Mouse (Mus musculus) cortical plate, adult 2 months (tissue): ENCODE data around the gene Ndufs7.

Experiments used
- CTCF ChIP-seq: fragments of 200-500 bp; IDR thresholded peaks from 2 replicates; pipeline ENCODE4 v1.5.1; 2011; ENCODE audit warnings: mild to moderate bottlenecking, control low read depth, low read length; ENCODE audit not compliant: insufficient read depth; ENCODE audit errors: extremely low read depth
- POLR2A ChIP-seq: fragments of 200-500 bp; IDR thresholded peaks from 2 replicates; pipeline ENCODE4 v1.6.1; 2011; ENCODE audit warnings: mild to moderate bottlenecking, low read length, control low read depth; ENCODE audit not compliant: insufficient read depth; ENCODE audit errors: extremely low read depth

DNA sequence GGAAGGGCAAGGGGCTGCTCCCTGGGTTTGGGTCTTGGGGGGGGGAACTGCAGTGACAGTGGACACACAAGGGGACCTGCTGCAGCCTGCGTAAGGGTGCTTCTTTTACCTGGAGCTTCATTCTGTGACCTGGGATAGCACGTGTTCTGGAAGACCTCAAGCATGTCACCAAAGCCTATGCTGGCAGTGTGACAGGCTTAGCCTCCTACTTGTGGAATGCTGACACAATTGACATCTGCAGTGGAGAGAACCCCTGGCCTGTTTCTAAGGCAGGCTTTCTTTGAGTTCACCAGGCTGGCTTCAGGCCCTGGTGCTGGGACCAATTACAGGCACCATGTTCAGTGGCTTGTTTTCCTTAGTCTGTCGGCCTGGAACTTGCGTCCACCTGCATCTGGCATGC is 45.4 kb downstream of the Ndufs7 start:
- TF ChIP-seq CTCF, result no peak
- no peak for TF ChIP-seq POLR2A
